Mouse (Mus musculus) intestine, embryonic 16.5 days (tissue): ENCODE measurements around the gene Il22ra1. TPM values are rescaled to one million over a fixed set of nuclear protein-coding genes. Genes with fewer than 3 reads are reported as not detected.

Experiments used
- ATAC-seq: fragments of 200-750 bp; cut with Nextera tagmentation; 2 replicates; pipeline ENCODE4 v1.8.0; 2017; ENCODE audit warnings: moderate TSS enrichment, moderate library complexity
- H3K27ac ChIP-seq: fragments of 300-500 bp; sonication (generic); 2 replicates; pipeline ENCODE4 v1.5.1; 2014; ENCODE audit warnings: mild to moderate bottlenecking, low read length
- H3K27me3 ChIP-seq: fragments of 300-500 bp; sonication (generic); replicated peaks from 2 replicates; pipeline ENCODE4 v1.6.1; 2014; ENCODE audit warnings: low read length, control low read depth, mixed read lengths; ENCODE audit not compliant: control insufficient read depth, insufficient read depth
- H3K36me3 ChIP-seq: fragments of 300-500 bp; sonication (generic); 2 replicates; pipeline ENCODE4 v1.6.1; 2014; ENCODE audit warnings: low read length, control low read depth; ENCODE audit not compliant: control insufficient read depth, insufficient read depth
- H3K4me1 ChIP-seq: fragments of 300-500 bp; sonication (generic); 2 replicates; pipeline ENCODE4 v1.6.1; 2014; ENCODE audit warnings: low read length, control low read depth, mixed read lengths; ENCODE audit not compliant: control insufficient read depth, insufficient read depth
- H3K4me2 ChIP-seq: fragments of 300-500 bp; sonication (generic); 2 replicates; pipeline ENCODE4 v1.6.1; 2014; ENCODE audit warnings: low read depth, low read length, control low read depth
- H3K4me3 ChIP-seq: fragments of 300-500 bp; sonication (generic); 2 replicates; pipeline ENCODE4 v1.5.1; 2014; ENCODE audit warnings: mild to moderate bottlenecking, low read length
- H3K9ac ChIP-seq: fragments of 300-500 bp; sonication (generic); 2 replicates; pipeline ENCODE4 v1.6.1; 2014; ENCODE audit warnings: low read depth, low read length
- H3K9me3 ChIP-seq: fragments of 300-500 bp; sonication (generic); 2 replicates; pipeline ENCODE4 v1.6.1; 2016; ENCODE audit warnings: low read length, control low read depth; ENCODE audit not compliant: control insufficient read depth
- whole genome bisulfite sequencing: fragments of 180-500 bp; shearing (Covaris S2); extraction: QIAGEN DNeasy Blood & Tissue Kit; methylation state at CpG from one replicate; pipeline ENCODE4 v1.1.7; 2014; 5-methylcytosine and 5-hydroxymethylcytosine counted together
- polyA plus RNA-seq: library from polyadenylated mRNA; unstranded; fragments of >200 nt; fragmentation: Nextera tagmentation; extraction: Ambion mirVana; gene quantifications from 2 replicates; pipeline ENCODE4 v1.2.1, GENCODE M21; 2015

Il22ra1 gene
- polyA plus RNA-seq, 1 experiment from 2014 or later, result 6.6 TPM

DNA sequence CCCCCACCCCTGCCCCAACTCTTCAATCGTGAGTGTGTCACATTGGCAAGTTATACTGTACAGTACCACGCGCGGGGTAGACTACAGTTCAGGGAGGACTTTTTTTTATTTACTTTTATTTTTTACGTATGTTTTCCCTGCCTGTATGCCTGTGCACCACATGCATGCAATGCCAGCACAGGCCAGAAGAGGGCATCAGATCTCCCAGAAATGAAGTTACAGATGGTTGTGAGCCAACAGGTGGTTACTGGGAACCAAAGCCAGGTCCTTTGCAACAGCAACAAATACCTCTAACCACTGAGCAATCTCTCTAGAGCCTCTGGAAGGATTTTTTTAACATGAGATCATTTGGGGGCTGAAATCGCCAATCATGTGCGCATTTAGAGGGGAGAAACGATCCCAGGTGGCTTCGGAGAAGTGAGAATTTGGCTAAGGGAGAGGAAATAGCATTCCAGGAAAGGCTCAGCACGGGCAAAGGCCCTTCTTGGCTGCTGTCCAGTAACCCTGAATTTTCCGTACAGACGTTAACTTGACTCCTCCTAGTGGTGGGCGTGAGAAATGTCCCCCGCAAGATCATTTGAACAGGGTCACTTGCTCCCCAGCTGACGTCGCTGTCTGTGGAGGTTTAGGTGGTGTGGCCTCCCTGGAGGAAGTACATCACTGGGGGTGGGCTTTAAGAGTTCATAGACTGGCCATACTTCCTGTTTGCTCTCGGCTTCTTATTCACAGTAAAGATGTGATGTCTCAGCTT lies 5.3 kb upstream of the Il22ra1 start:
- Histone ChIP-seq H3K27ac (no peak overlapping the region), H3K27me3 (no peaks in the 10 kb centered on the region), H3K9me3 (no peaks in the 10 kb centered on the region), H3K4me2 (no peak overlapping the region), H3K4me1 (peaks cover 4% of the 10 kb centered on the region; the same call in 1 of the 2 replicates), H3K9ac (no peak overlapping the region), H3K36me3 (no peaks in the 10 kb centered on the region), H3K4me3 (no peak overlapping the region)
- WGBS, result 74% methylated on average over 17 of the region's 17 CpGs
- ATAC-seq, result no peak

DNA sequence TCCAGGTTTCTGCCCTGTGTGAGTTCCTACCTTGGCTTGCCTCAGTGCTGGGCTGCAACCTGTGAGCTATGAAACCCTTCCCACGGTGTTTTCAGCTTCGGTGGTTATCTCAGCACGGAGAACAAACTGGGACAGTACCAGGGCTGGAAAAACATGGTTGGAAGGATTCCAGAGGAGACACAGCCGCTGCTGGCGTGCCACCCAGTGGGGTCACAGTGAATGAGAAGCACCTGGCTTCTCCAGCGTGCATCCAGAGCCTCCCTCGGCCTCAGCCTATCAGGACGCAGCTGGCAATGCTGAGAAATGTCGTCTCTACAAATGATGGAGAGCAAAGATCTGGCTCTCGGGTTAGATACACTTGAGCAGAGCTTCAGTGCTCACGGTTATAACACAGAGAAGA lies 1.6 kb upstream of the Il22ra1 start:
- no peak overlapping the region for H3K9ac ChIP-seq
- no peak overlapping the region for H3K4me2 ChIP-seq
- H3K27ac ChIP-seq, result peak overlapping the region; percentile 75; the same call in 1 of the 2 replicates

DNA sequence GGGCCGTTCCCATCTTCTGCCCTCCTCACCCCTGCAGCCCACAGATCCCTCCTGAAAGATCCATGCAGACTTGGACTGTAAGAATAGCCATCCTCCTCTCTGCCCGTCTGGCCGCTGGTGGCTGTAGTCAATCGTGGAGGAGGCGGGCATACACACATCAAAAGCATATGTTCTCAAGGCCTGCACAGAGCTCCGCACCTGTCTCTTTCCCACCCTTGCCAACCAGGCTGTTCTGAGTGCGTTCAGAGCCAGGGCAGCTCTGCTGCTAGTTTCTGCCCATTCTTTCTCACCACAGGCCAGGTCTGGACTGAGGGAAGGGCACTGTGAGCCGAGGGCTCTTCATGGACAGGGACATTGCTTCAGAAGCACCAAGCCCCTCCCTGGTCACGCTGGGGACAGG lies 2.2 kb downstream of the Il22ra1 start:
- WGBS, result 62% methylated on average over 9 of the region's 9 CpGs
- Histone ChIP-seq H3K9ac (peak overlapping the region; percentile 64), H3K4me3 (peak overlapping the region; percentile 55), H3K4me1 (peaks cover 4% of the 10 kb centered on the region; the same call in 1 of the 2 replicates), H3K4me2 (peak overlapping the region; percentile 64), H3K27me3 (no peaks in the 10 kb centered on the region), H3K36me3 (peaks cover 18% of the 10 kb centered on the region), H3K9me3 (peaks cover 5% of the 10 kb centered on the region; the same call in 1 of the 2 replicates), H3K27ac (peak overlapping the region; percentile 75; the same call in 1 of the 2 replicates)
- no peak for ATAC-seq

More for the DNA sequence above, 1.6 kb upstream of the Il22ra1 start:
- no peaks in the 10 kb centered on the region for H3K36me3 ChIP-seq
- no peak overlapping the region for H3K4me3 ChIP-seq
- no peaks in the 10 kb centered on the region for H3K27me3 ChIP-seq
- peaks cover 4% of the 10 kb centered on the region; the same call in 1 of the 2 replicates for H3K4me1 ChIP-seq
- 55% methylated on average over 11 of the region's 11 CpGs for WGBS
- ATAC-seq, result no peak
- H3K9me3 ChIP-seq, result no peaks in the 10 kb centered on the region

DNA sequence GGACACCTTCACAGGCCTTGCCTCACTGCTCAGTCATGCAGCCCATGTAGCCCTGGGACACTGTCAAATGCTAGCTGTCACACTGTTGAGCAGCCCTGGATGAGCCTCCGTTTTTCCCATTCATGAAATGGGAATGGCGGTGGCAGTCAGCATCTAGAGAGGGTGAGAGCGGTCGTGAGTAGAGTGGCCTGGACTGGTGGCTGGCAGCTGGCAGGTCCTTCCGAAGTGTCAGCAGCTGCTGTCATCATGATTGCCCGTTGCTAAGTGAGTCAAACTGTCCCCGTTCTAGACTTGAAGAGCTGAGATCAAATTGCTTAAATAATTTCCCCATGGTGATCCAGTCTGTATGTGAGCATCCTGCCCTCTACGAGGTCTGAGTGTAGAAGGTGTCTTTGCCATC lies 3.0 kb downstream of the Il22ra1 start:
- Histone ChIP-seq H3K9ac (peak overlapping the region; percentile 64; the same call in 1 of the 2 replicates), H3K36me3 (peaks cover 22% of the 10 kb centered on the region), H3K4me2 (peak overlapping the region; percentile 64), H3K4me1 (peaks cover 4% of the 10 kb centered on the region; the same call in 1 of the 2 replicates), H3K4me3 (peak overlapping the region; percentile 55; the same call in 1 of the 2 replicates), H3K27me3 (no peaks in the 10 kb centered on the region), H3K9me3 (peaks cover 5% of the 10 kb centered on the region; the same call in 1 of the 2 replicates), H3K27ac (no peak overlapping the region)
- WGBS, result 73% methylated on average over 8 of the region's 8 CpGs
- no peak for ATAC-seq

DNA sequence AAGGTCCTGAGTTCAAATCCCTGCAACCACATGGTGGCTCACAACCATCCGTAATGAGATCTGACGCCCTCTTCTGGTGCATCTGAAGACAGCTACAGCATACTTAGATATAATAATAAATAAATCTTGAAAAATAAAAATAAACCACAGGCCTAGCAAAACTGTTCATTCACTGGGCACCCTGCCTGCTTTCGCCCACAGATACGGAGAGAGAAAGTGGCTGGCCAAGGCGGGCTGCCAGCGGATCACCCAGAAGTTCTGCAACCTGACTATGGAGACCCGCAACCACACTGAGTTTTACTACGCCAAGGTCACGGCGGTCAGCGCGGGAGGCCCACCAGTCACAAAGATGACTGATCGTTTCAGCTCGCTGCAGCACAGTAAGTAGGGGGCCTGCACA lies 5.9 kb downstream of the Il22ra1 start:
- 95% methylated on average over 14 of the region's 14 CpGs for WGBS

DNA sequence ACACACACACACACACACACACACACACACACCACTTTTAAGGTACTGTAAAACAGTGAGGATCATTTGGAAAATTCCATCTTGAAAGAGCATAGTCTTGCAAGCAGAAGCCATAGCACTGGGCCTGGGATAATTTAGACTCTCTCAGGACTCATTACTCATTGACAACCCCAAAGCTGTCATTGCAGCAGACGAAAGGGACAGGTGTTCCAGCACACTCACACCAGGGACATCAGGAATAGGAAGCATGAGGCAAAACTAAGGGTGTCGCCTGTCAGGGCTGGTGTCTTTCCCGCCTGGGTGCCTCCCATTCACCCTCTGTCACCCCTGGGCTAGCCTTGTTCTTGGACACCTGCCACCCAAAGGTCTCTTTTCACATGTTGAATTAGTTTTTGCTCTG lies 8.9 kb downstream of the Il22ra1 start:
- H3K27me3 ChIP-seq, result no peaks in the 10 kb centered on the region
- H3K4me2 ChIP-seq, result no peak overlapping the region
- peaks cover 14% of the 10 kb centered on the region for H3K4me1 ChIP-seq
- no peak for ATAC-seq
- H3K36me3 ChIP-seq, result peaks cover 22% of the 10 kb centered on the region
- no peak overlapping the region for H3K9ac ChIP-seq
- H3K27ac ChIP-seq, result no peak overlapping the region
- 64% methylated on average over 3 of the region's 3 CpGs for WGBS
- peaks cover 5% of the 10 kb centered on the region; the same call in 1 of the 2 replicates for H3K9me3 ChIP-seq
- no peak overlapping the region for H3K4me3 ChIP-seq

More for the DNA sequence above, 5.9 kb downstream of the Il22ra1 start:
- Histone ChIP-seq H3K4me2 (no peak overlapping the region), H3K9ac (no peak overlapping the region), H3K4me1 (peaks cover 12% of the 10 kb centered on the region), H3K27ac (no peak overlapping the region), H3K27me3 (no peaks in the 10 kb centered on the region), H3K4me3 (no peak overlapping the region), H3K36me3 (peaks cover 22% of the 10 kb centered on the region), H3K9me3 (peaks cover 5% of the 10 kb centered on the region; the same call in 1 of the 2 replicates)
- no peak for ATAC-seq

DNA sequence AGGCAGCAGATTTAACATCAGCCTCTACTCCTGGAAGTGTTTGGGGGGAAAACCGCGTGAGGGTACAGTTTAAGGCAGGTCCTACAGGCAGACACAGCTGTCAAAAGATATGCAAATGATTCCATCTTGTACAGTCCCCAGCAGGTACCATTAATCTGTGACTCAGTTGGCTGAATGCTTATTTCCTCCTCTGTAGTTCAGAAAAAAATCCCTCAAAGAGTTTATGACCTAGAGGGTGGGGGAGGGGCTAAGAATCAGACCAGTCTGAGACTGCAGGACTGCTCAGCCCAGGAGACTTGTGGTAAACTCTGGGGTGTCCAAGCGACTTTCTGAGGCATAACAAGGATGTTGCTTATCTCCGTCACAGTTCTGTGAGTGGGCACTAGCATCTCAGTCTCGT lies 10.3 kb downstream of the Il22ra1 start:
- no peak overlapping the region for H3K4me2 ChIP-seq
- no peak overlapping the region for H3K9ac ChIP-seq
- no peaks in the 10 kb centered on the region for H3K27me3 ChIP-seq
- no peak overlapping the region for H3K4me3 ChIP-seq
- ATAC-seq, result peak; percentile 44
- WGBS, result 28% methylated on average over 5 of the region's 5 CpGs
- peak overlapping the region; percentile 47 for H3K27ac ChIP-seq
- peaks cover 5% of the 10 kb centered on the region; the same call in 1 of the 2 replicates for H3K9me3 ChIP-seq
- peaks cover 17% of the 10 kb centered on the region for H3K36me3 ChIP-seq
- H3K4me1 ChIP-seq, result peaks cover 15% of the 10 kb centered on the region

DNA sequence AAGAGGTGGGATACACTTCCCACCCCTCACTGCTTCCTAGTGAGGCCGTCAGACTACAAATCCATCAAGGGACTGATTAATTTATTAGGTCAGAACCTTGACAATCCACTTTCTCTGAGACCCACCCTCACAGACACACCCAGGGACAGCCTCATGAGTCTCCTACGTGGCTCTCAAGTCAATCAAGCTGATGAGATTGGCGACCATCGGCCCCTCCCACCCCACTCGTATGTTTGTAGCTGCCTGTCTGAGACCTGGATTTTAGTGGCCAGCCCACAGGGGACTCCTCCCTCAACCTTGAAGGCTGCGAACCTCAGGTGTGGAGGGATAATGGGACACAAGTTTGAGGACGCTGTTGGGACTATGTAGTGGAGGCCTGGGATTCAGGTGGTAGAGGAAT lies 11.2 kb downstream of the Il22ra1 start:
- 51% methylated on average over 7 of the region's 7 CpGs for WGBS
- peak; percentile 45 for ATAC-seq
- Histone ChIP-seq H3K4me3 (no peak overlapping the region), H3K4me1 (peaks cover 25% of the 10 kb centered on the region), H3K27me3 (no peaks in the 10 kb centered on the region), H3K9ac (no peak overlapping the region), H3K9me3 (peaks cover 5% of the 10 kb centered on the region; the same call in 1 of the 2 replicates), H3K4me2 (no peak overlapping the region), H3K27ac (peak overlapping the region; percentile 47), H3K36me3 (peaks cover 9% of the 10 kb centered on the region; the same call in 1 of the 2 replicates)

DNA sequence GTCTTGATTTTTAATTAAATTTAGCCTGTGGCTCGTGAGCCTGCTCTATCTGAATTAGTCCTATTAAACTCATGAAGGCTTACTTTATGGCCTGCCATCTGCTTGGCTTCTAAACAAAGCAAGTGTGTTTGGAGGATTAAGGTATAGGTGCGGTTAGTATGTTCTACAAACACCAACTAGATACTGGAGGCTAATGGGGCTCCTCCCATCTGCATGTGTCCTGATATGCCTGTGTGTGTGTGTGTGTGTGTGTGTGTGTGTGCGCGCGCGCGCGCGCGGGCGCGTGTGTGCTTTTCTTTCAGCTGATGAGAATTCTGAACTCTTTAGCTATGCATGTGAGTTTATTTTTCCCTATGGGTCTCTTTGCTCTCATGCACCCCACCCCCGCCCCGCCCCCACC lies 11.7 kb downstream of the Il22ra1 start:
- no peak overlapping the region for H3K4me2 ChIP-seq
- H3K36me3 ChIP-seq, result peaks cover 5% of the 10 kb centered on the region; the same call in 1 of the 2 replicates
- no peaks in the 10 kb centered on the region for H3K27me3 ChIP-seq
- peaks cover 30% of the 10 kb centered on the region for H3K4me1 ChIP-seq
- WGBS, result 81% methylated on average over 14 of the region's 14 CpGs
- H3K4me3 ChIP-seq, result no peak overlapping the region
- H3K27ac ChIP-seq, result no peak overlapping the region
- H3K9me3 ChIP-seq, result no peaks in the 10 kb centered on the region; the same call in 1 of the 2 replicates
- H3K9ac ChIP-seq, result no peak overlapping the region
- ATAC-seq, result peak; percentile 69
